Mouse (Mus musculus) cortical plate, adult 2 months (tissue): ENCODE measurements around the gene Elk4. TPM values are rescaled to one million over a fixed set of nuclear protein-coding genes. Genes with fewer than 3 reads are reported as not detected.

Experiments used
- H3K27ac ChIP-seq: fragments of 200-500 bp; 2 replicates; pipeline ENCODE4 v1.5.1; 2012; ENCODE audit warnings: low read length, control low read depth, inconsistent platforms; ENCODE audit not compliant: insufficient read depth
- H3K4me1 ChIP-seq: fragments of 200-500 bp; 2 replicates; pipeline ENCODE4 v1.6.1; 2011; ENCODE audit warnings: low read length; ENCODE audit not compliant: control insufficient read depth, insufficient read depth
- H3K4me3 ChIP-seq: fragments of 200-500 bp; 2 replicates; pipeline ENCODE4 v1.5.1; 2011; ENCODE audit warnings: mild to moderate bottlenecking, low read length, control low read depth; ENCODE audit not compliant: insufficient read depth
- CTCF ChIP-seq: fragments of 200-500 bp; IDR thresholded peaks from 2 replicates; pipeline ENCODE4 v1.5.1; 2011; ENCODE audit warnings: mild to moderate bottlenecking, control low read depth, low read length; ENCODE audit not compliant: insufficient read depth; ENCODE audit errors: extremely low read depth
- POLR2A ChIP-seq: fragments of 200-500 bp; IDR thresholded peaks from 2 replicates; pipeline ENCODE4 v1.6.1; 2011; ENCODE audit warnings: mild to moderate bottlenecking, low read length, control low read depth; ENCODE audit not compliant: insufficient read depth; ENCODE audit errors: extremely low read depth
- polyA plus RNA-seq: library from polyadenylated mRNA; depleted of rRNA; stranded (reverse); fragments of >200 nt; gene quantifications from 2 replicates; pipeline ENCODE4 v1.2.3, GENCODE M21; 2012

Elk4 gene
- polyA plus RNA-seq, 1 experiment: 20.3 TPM

GRCm38 (mm10) chr1:132010632-132011501 is 3.5 kb downstream of the Elk4 start:
- no peak overlapping the region for H3K27ac ChIP-seq
- TF ChIP-seq CTCF: no peak
- no peak for TF ChIP-seq POLR2A
- H3K4me3 ChIP-seq: no peak overlapping the region
- peaks cover 5% of the 10 kb centered on the region for H3K4me1 ChIP-seq

DNA sequence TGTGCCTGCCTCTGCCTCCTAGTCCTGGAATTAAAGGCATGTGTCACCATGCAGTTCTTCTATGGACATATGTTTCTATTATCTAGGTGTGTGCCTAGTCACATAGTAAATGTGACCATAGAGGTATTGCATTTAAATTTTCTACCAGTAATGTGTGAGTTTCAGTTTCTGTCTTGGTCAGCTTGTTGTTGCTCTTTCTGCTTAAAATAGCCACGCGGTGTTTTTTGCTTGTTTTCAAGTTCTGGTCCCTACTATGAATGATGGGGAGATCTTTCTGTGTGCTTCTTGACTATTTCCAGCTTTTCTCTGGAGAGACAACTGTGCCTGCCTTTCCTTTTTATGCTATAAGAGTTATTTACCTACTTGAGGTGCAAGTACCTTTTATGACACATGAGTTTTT is 4.4 kb downstream of the Elk4 start:
- no peak for TF ChIP-seq CTCF
- TF ChIP-seq POLR2A: no peak
- Histone ChIP-seq H3K4me3 (no peak overlapping the region), H3K27ac (no peak overlapping the region)

DNA sequence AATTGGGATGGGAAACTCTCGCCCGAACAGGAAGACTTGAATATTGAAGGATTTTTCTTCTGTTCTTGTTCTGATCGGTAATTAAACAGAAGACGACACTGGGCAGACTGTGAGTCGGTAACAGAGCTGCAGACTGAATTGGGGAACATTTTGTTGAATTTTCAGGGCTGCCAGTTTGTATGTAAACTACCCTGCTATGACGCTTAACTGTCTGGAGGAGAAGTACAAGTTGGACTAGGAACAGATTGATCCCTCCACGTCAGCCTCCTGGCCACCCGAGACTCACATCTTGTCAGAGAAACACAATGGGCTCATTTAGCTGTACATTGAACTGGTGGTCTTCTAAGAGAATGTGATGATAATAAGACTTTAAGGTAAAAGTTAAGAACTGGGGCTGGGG is 5.5 kb downstream of the Elk4 start:
- Histone ChIP-seq H3K4me1 (peaks cover 5% of the 10 kb centered on the region), H3K4me3 (no peak overlapping the region), H3K27ac (no peak overlapping the region)
- TF ChIP-seq POLR2A (no peak), CTCF (no peak)

More for the DNA sequence above, 4.4 kb downstream of the Elk4 start:
- H3K4me1 ChIP-seq: peaks cover 5% of the 10 kb centered on the region

DNA sequence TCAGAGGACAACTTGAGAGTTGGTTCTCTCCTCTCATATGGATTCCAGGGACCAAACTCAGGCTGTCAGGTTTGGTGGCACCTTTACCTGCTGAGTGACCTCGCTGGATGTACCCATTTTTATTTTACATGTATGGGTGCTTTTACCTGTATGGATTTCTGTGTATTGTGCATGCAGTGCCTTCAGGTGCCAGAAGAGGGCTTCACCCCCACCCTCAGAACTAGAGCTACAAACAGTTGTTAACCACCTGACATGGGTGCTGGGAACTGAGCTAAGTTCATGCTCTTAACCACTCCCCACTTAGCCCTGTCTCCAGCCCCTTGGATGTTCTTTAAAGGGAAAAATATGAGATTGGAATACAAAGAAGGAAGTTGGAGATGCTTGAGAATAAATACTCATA is 7.4 kb downstream of the Elk4 start:
- no peaks in the 10 kb centered on the region; the same call in 1 of the 2 replicates for H3K4me1 ChIP-seq
- H3K4me3 ChIP-seq: no peak overlapping the region
- H3K27ac ChIP-seq: no peak overlapping the region
- no peak for TF ChIP-seq POLR2A

GRCm38 (mm10) chr1:132016691-132017090 is 9.3 kb downstream of the Elk4 start:
- Histone ChIP-seq H3K4me1 (no peaks in the 10 kb centered on the region), H3K27ac (no peak overlapping the region), H3K4me3 (no peak overlapping the region)
- TF ChIP-seq CTCF (no peak), POLR2A (no peak)

DNA sequence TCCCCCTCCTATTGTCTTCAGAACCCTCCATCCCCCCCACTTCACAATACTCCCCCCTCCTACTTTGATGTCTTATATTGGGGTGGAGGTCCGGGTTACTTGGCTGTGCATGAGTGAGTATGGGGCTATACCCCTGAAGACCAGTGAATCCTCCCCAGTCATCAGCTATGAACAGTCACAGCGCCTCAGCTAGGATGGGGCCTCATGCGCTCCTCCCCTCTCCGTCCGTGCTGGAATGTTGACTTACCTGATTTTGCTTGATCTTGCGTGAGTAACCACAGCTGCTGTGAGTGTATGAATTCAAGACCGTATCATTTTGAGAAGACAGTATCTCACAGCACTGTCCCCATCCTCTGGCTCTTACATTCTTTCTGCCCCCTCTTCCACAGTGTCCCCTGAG is 12.5 kb downstream of the Elk4 start:
- no peak overlapping the region for H3K4me3 ChIP-seq
- no peak overlapping the region for H3K27ac ChIP-seq
- no peaks in the 10 kb centered on the region; the same call in 1 of the 2 replicates for H3K4me1 ChIP-seq
- TF ChIP-seq CTCF (no peak), POLR2A (no peak)

GRCm38 (mm10) chr1:132022107-132022506 is 14.7 kb downstream of the Elk4 start:
- H3K4me3 ChIP-seq: no peak overlapping the region
- no peaks in the 10 kb centered on the region; the same call in 1 of the 2 replicates for H3K4me1 ChIP-seq
- H3K27ac ChIP-seq: no peak overlapping the region
- no peak for TF ChIP-seq POLR2A
- TF ChIP-seq CTCF: no peak

- TF ChIP-seq CTCF (no peak), POLR2A (no peak)
- Histone ChIP-seq H3K4me1 (no peaks in the 10 kb centered on the region; the same call in 1 of the 2 replicates), H3K4me3 (no peak overlapping the region), H3K27ac (no peak overlapping the region)
Measured at GRCm38 (mm10) chr1:132026925-132027646, 19.7 kb downstream of the Elk4 start.

DNA sequence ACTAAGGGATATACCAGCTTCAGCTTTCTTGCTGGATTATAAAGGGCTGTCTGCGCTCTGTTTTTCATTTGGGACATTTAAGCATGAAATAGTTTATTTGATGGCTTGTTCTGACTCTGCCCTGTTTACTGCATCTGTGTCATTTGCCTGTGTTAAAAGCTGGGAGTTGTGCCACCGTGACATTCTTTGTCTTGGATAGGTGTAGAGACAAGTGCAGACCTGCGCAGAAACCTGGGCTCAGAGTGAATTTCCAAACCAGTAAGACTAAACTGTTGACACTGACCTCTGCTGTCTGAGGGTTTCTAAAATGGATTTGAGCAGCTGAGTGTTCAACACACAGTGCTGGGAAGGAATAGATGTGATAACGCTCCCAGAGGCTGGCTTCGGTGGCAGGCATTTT is 20.6 kb downstream of the Elk4 start:
- Histone ChIP-seq H3K27ac (no peak overlapping the region), H3K4me1 (no peaks in the 10 kb centered on the region; the same call in none of the 2 replicates), H3K4me3 (no peak overlapping the region)
- no peak for TF ChIP-seq CTCF
- TF ChIP-seq POLR2A: no peak

DNA sequence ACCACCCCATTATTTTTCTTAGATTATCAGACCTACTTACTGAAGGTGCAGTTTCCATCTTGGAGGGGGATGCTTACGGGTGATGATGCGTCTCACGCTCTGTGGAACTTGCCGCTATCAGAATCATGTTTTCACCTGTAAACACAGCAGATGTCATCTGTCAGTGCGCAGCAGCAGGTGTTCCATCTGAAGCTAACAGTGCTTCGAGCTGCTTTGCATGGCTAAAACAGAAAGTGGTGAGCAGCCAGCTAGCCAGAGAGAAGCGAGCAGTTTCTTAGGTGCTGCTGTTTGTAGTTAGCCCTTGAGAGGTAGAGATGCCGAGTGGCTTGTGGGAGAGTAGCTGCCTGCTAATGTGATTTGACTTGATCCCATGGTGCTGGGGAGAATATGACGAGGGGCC is 21.0 kb downstream of the Elk4 start:
- Histone ChIP-seq H3K4me3 (no peak overlapping the region), H3K4me1 (no peaks in the 10 kb centered on the region; the same call in none of the 2 replicates), H3K27ac (no peak overlapping the region)
- TF ChIP-seq POLR2A (no peak), CTCF (no peak)
